Mouse (Mus musculus) hindbrain, embryonic 16.5 days (tissue): ENCODE measurements around the gene Col4a2. TPM values are rescaled to one million over a fixed set of nuclear protein-coding genes. Genes with fewer than 3 reads are reported as not detected.

Experiments used
- ATAC-seq: fragments of 200-750 bp; cut with Nextera tagmentation; 2 replicates; pipeline ENCODE4 v1.8.0; 2017; ENCODE audit warnings: moderate TSS enrichment, moderate library complexity
- H3K27ac ChIP-seq: fragments of 300-500 bp; sonication (generic); 2 replicates; pipeline ENCODE4 v1.5.1; 2014; ENCODE audit warnings: low read depth, mild to moderate bottlenecking, control low read depth, low read length, moderate library complexity
- H3K27me3 ChIP-seq: fragments of 300-500 bp; sonication (generic); replicated peaks from 2 replicates; pipeline ENCODE4 v1.6.1; 2014; ENCODE audit warnings: low read length; ENCODE audit not compliant: control insufficient read depth, insufficient read depth
- H3K36me3 ChIP-seq: fragments of 300-500 bp; sonication (generic); 2 replicates; pipeline ENCODE4 v1.6.1; 2014; ENCODE audit warnings: mild to moderate bottlenecking, low read length, moderate library complexity, mixed read lengths; ENCODE audit not compliant: control insufficient read depth, insufficient read depth
- H3K4me1 ChIP-seq: fragments of 300-500 bp; sonication (generic); 2 replicates; pipeline ENCODE4 v1.6.1; 2014; ENCODE audit warnings: low read depth, low read length; ENCODE audit not compliant: control insufficient read depth, insufficient read depth
- H3K4me2 ChIP-seq: fragments of 300-500 bp; sonication (generic); 2 replicates; pipeline ENCODE4 v1.6.1; 2014; ENCODE audit warnings: mild to moderate bottlenecking, low read length, control low read depth, moderate library complexity
- H3K4me3 ChIP-seq: fragments of 300-500 bp; sonication (generic); 2 replicates; pipeline ENCODE4 v1.5.1; 2014; ENCODE audit warnings: mild to moderate bottlenecking, low read length, control low read depth, moderate library complexity
- H3K9ac ChIP-seq: fragments of 300-500 bp; sonication (generic); 2 replicates; pipeline ENCODE4 v1.6.1; 2014; ENCODE audit warnings: low read depth, mild to moderate bottlenecking, control low read depth, low read length, moderate library complexity
- H3K9me3 ChIP-seq: fragments of 300-500 bp; sonication (generic); 2 replicates; pipeline ENCODE4 v1.6.1; 2014; ENCODE audit warnings: mild to moderate bottlenecking, low read length, moderate library complexity; ENCODE audit not compliant: control insufficient read depth
- WGBS: fragments of 180-500 bp; shearing (Covaris S2); extraction: QIAGEN DNeasy Blood & Tissue Kit; methylation state at CpG from one replicate; pipeline ENCODE4 v1.1.7; 2014; 5-methylcytosine and 5-hydroxymethylcytosine counted together
- polyA plus RNA-seq: library from polyadenylated mRNA; unstranded; fragments of >200 nt; fragmentation: Nextera tagmentation; extraction: Ambion mirVana; gene quantifications from 2 replicates; pipeline ENCODE4 v1.2.1, GENCODE M21; 2015

Col4a2 gene
- polyA plus RNA-seq, 1 experiment from 2014 or later, result 28.9 TPM

- 69% methylated on average over 16 of the region's 16 CpGs for WGBS
- H3K4me2 ChIP-seq, result peak overlapping the region; percentile 2; the same call in 1 of the 2 replicates
- H3K9me3 ChIP-seq, result no peaks in the 10 kb centered on the region
Measured at GRCm38 (mm10) chr8:11315179-11315943, 2.8 kb downstream of the Col4a2 start.

GRCm38 (mm10) chr8:11316118-11316517 lies 3.5 kb downstream of the Col4a2 start:
- no peaks in the 10 kb centered on the region for H3K9me3 ChIP-seq
- H3K4me2 ChIP-seq, result no peak overlapping the region
- H3K9ac ChIP-seq, result no peak overlapping the region
- peaks cover 17% of the 10 kb centered on the region for H3K4me1 ChIP-seq
- peaks cover 16% of the 10 kb centered on the region for H3K27me3 ChIP-seq
- H3K36me3 ChIP-seq, result no peaks in the 10 kb centered on the region
- H3K4me3 ChIP-seq, result no peak overlapping the region
- ATAC-seq, result no peak
- 75% methylated on average over 6 of the region's 6 CpGs for WGBS
- H3K27ac ChIP-seq, result no peak overlapping the region

More at GRCm38 (mm10) chr8:11315179-11315943, 2.8 kb downstream of the Col4a2 start:
- no peak overlapping the region for H3K4me3 ChIP-seq
- no peaks in the 10 kb centered on the region for H3K36me3 ChIP-seq
- H3K4me1 ChIP-seq, result peaks cover 17% of the 10 kb centered on the region
- peaks cover 16% of the 10 kb centered on the region for H3K27me3 ChIP-seq
- no peak overlapping the region for H3K27ac ChIP-seq
- no peak overlapping the region for H3K9ac ChIP-seq
- ATAC-seq, result no peak

GRCm38 (mm10) chr8:11319405-11319804 lies 6.8 kb downstream of the Col4a2 start:
- H3K9me3 ChIP-seq, result no peaks in the 10 kb centered on the region
- H3K9ac ChIP-seq, result no peak overlapping the region
- H3K4me3 ChIP-seq, result no peak overlapping the region
- H3K27me3 ChIP-seq, result peaks cover 11% of the 10 kb centered on the region
- 86% methylated on average over 11 of the region's 11 CpGs for WGBS
- no peak for ATAC-seq
- H3K4me1 ChIP-seq, result no peaks in the 10 kb centered on the region
- no peak overlapping the region for H3K4me2 ChIP-seq
- no peak overlapping the region for H3K27ac ChIP-seq
- no peaks in the 10 kb centered on the region for H3K36me3 ChIP-seq

- no peak overlapping the region for H3K4me3 ChIP-seq
- no peak overlapping the region for H3K9ac ChIP-seq
- peaks cover 4% of the 10 kb centered on the region; the same call in 1 of the 2 replicates for H3K4me1 ChIP-seq
- no peak for ATAC-seq
- peaks cover 1% of the 10 kb centered on the region; the same call in 1 of the 2 replicates for H3K27me3 ChIP-seq
- H3K36me3 ChIP-seq, result no peaks in the 10 kb centered on the region
- no peaks in the 10 kb centered on the region for H3K9me3 ChIP-seq
- no peak overlapping the region for H3K27ac ChIP-seq
- 90% methylated on average over 7 of the region's 7 CpGs for WGBS
- no peak overlapping the region for H3K4me2 ChIP-seq
Measured at GRCm38 (mm10) chr8:11321841-11322240, 9.2 kb downstream of the Col4a2 start.

- H3K27ac ChIP-seq, result no peak overlapping the region
- no peaks in the 10 kb centered on the region for H3K9me3 ChIP-seq
- H3K9ac ChIP-seq, result no peak overlapping the region
- WGBS, result 88% methylated on average over 5 of the region's 5 CpGs
- H3K27me3 ChIP-seq, result no peaks in the 10 kb centered on the region
- no peak overlapping the region for H3K4me2 ChIP-seq
- no peaks in the 10 kb centered on the region for H3K36me3 ChIP-seq
- no peak for ATAC-seq
- peaks cover 4% of the 10 kb centered on the region; the same call in 1 of the 2 replicates for H3K4me1 ChIP-seq
- H3K4me3 ChIP-seq, result no peak overlapping the region
Measured at GRCm38 (mm10) chr8:11322724-11323585, 10.3 kb downstream of the Col4a2 start.

DNA sequence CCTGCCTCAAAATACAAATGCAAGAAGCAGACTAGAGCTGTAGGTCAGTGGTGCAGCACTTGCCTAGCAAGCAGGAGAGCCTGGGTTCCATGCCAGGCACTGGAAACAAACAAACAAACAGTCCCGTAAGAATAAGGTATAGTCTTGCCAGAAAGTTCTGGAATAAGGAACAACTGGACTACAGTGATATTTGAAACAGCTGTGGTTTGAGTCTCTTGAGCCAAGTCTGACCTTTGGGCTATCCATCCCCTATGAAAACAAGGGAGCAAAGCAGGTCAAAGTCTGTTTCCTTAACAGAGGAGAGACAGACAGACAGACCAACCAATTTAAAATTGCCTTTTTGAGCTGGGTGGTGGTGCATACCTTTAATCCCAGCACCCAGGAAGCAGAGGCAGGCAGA lies 11.1 kb downstream of the Col4a2 start:
- Histone ChIP-seq H3K9me3 (no peaks in the 10 kb centered on the region), H3K27me3 (no peaks in the 10 kb centered on the region), H3K4me1 (peaks cover 4% of the 10 kb centered on the region; the same call in 1 of the 2 replicates), H3K27ac (no peak overlapping the region), H3K9ac (no peak overlapping the region), H3K36me3 (no peaks in the 10 kb centered on the region), H3K4me3 (no peak overlapping the region), H3K4me2 (no peak overlapping the region)
- 96% methylated on average over 1 of the region's 1 CpGs for WGBS
- ATAC-seq, result no peak

- H3K4me1 ChIP-seq, result peaks cover 4% of the 10 kb centered on the region; the same call in 1 of the 2 replicates
- no peaks in the 10 kb centered on the region for H3K36me3 ChIP-seq
- H3K4me3 ChIP-seq, result no peak overlapping the region
- no peak overlapping the region for H3K9ac ChIP-seq
- WGBS, result 70% methylated on average over 6 of the region's 6 CpGs
- no peak for ATAC-seq
- H3K9me3 ChIP-seq, result no peaks in the 10 kb centered on the region
- H3K27me3 ChIP-seq, result no peaks in the 10 kb centered on the region
- no peak overlapping the region for H3K27ac ChIP-seq
- no peak overlapping the region for H3K4me2 ChIP-seq
Measured at GRCm38 (mm10) chr8:11324801-11325395, 12.3 kb downstream of the Col4a2 start.

DNA sequence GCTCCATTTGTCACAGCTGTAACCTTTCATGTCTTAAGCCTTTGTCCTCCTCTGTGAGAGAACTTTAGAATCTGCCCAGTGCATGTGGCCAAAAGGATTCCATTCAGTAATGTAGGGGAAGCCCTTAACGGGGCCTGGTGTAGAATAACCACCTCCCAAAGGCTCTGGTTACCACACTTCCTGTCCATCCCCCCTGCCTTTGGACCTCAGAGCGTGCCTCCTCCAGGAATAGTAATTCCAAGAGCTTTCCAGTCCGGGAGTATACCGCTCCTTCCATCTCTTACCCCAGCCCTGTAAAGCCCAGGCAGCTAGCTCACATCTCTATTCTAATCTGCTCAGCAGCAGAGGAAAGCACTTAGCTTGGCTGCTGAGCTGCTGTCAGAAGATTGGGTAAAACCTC lies 14.7 kb downstream of the Col4a2 start:
- no peak overlapping the region for H3K27ac ChIP-seq
- no peak overlapping the region for H3K4me2 ChIP-seq
- no peaks in the 10 kb centered on the region for H3K36me3 ChIP-seq
- no peaks in the 10 kb centered on the region for H3K27me3 ChIP-seq
- 58% methylated on average over 4 of the region's 4 CpGs for WGBS
- ATAC-seq, result no peak
- H3K4me1 ChIP-seq, result peaks cover 4% of the 10 kb centered on the region; the same call in 1 of the 2 replicates
- H3K4me3 ChIP-seq, result no peak overlapping the region
- H3K9ac ChIP-seq, result no peak overlapping the region
- no peaks in the 10 kb centered on the region for H3K9me3 ChIP-seq
